Mouse (Mus musculus) right cerebral cortex, adult 18-20 months (tissue): ENCODE results near the gene Abca5.
"Not testable (repeated sequence)": the region's sequence is repeated elsewhere in the genome, so short reads cannot be mapped to it uniquely, and the experiment has no call there.

Experiments used
- DNase-seq: peaks from one replicate; pipeline ENCODE4 v3.0.0; 2022; ENCODE audit warnings: mixed read lengths

Gene Abca5

DNA sequence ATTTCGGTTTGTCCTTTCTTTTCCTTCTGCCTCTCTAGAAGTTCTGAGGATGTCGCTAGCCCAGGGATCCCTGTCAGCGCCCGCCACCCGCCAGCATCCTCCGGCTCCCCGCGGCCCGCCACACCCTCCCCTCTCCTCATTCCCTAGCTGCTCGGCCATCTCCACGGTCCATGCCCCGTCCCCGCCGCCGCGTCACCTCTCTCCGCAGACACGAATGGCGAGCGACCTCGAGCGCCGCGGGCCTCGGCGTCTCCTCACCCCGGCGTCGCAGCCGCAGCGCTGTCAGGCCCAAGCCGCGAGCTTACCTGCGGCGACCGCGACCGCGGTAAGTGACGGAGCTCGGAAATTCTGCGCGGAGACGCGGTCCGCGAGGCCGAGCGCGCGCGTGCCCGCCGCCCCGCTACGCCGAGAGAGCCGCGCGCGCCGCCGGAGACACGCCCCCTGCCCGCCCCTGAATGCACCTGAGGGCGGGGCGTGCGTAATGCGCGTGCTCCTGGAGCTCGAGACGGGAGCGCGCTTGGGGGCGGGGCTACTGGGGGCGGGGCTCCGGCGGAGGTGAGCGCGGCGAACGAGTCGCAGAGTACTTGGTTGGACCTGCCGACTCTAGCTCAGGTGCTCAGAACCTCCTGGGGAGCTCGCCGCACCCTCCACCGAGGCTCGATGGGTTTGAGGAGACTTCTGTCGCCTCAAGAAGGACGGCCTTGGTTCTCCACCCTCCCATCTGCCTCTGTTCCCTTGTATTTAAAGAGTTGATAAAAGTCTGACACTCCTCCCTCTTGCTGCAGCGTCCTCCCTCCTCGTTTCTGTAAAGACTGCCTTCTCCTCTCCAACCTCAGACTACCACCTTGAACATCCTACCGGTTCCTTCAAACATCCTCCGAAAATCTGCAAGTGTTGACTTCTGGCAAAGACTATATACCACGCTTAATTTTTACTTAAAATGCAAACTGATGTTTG is at the start of gene Abca5:
Abca5 (minus strand) TSS at position 428 of the 957 bp plus-strand sequence.
- DNase-seq, result peak; percentile 92

DNA sequence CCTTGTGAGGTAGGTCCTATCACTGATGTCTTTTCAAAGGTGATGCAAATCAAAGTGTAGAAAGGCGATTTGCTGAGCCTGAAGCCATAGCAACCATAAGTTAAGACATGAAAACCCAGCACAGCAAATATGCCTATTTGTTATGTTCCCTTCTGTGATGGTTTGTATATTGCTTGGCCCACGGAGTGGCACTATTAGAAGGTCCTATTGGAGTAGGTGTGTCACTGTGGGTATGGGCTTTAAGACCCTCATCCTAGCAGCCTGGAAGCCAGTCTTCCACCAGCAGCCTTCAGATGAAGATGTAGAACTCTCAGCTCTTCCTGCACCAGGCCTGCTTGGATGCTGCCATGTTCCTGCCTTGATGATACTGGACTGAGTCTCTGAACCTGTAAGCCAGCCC is 48.0 kb upstream of the Abca5 start:
- no peak for DNase-seq

DNA sequence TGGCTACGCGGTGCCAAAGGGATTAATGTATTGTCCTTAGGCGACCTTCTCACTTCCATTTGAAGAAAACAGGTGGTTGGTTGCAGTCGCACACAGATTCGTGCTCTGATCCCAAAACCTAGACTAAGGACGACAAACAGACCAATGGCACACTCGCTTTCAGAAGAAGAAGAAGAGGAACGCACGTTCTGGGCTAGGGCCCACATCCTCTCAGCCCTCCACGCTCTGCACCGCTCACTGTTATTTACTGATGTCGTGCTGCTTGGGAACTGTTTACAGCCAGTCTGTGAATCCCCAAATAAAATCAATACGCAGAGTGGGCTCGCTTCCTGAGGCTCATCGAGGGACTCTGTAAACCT is 42.8 kb upstream of the Abca5 start:
- no peak for DNase-seq

GRCm38 (mm10) chr11:110379661-110380309 is 42.3 kb upstream of the Abca5 start:
- peak; percentile 44 for DNase-seq

DNA sequence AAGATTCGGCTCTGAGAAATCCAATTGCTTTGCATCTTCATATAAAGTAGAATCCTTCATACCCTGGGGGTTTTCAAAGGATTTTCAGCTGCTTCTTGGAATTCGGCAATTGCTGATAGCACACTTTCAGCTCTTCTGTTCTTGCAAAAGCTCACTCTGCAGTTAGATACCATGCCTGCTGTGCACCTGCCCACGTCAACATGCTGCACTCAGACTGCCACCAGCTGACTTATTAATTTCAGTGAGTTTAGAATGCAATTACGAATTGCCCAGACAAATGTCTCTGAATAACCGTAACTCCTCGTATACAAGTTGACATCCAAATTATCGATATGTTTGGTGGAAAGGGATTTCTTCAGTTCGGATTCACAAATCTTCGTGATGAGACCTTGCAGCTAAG is 36.5 kb upstream of the Abca5 start:
- DNase-seq, result peak; percentile 35

- no peak for DNase-seq
Observed at GRCm38 (mm10) chr11:110372266-110372954, 34.9 kb upstream of the Abca5 start.

DNA sequence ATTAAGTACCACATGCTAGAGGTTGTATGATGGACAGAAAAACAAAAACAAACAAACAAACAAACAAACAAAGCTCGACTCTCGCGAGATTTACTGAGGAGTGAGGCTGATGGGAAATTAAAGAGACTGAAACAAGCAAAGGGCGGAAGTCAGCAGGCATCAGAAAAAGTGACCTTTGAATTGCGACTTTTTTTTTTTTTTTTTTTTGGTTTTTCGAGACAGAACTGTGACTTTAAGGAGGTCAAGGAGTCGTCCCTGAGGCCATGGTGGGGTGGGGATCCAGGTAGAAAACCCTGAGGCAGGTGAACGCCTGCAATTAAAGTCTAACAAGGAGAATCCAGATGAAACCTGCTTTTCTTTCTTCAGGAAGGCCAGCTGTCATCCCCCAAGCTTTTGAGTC is 34.3 kb upstream of the Abca5 start:
- no peak for DNase-seq

GRCm38 (mm10) chr11:110369312-110370019 is 31.9 kb upstream of the Abca5 start:
- DNase-seq, result no peak

DNA sequence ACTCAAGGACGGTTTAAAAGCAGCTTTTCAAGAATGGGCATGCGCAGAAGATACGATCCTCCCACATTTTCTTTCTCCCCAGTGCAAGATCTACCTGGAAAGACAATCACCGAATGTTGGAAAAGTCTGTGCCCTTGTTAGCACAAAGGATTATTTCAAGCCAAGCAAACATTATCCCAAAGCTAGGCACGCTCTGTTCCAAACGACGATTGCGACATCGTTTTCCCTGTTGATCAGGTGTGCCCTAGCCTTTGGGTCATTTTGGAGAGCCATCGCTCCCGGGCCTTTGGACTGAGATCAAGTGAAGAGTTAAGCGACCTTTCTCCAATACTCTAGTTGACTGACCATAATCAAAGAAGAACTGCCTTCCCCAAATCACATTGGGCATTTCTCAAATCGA is 30.1 kb upstream of the Abca5 start:
- no peak for DNase-seq

DNA sequence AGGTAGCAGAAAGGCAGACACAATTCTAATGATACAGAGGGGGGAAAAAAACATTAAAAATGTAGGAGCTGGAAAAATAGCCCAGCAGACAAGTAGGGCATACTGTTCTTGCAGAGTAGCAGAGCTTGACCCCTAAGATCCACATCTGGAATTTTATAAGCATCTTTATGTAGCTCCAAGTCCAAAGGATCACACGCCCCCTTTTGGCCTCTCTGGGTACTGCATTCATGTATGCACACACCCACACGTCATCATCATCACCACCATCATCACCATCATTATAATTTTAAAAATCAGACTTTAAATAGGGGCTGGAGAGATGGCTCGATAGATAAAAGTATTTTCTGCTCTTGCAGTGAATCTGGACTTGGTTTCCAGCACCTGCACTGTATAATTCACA is 29.4 kb upstream of the Abca5 start:
- no peak for DNase-seq

DNA sequence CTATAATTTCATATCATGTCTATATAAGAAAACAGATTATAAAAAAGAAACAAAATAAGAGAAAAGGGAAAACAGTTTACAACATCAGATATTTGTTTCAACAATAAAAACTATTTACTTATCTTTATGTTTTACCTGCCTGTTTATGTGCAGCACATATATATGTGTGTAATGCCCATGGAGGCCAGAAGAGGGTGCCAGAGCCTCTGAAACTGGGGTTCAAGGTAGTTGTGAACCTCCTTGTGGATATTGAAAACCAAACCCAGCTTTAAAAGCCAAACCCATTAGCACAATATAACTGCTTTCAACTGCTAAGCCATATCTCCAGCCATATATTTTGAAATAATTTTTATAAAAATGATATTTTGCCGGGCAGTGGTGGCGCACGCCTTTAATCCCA is 27.5 kb upstream of the Abca5 start:
- no peak for DNase-seq

GRCm38 (mm10) chr11:110357756-110358551 is 20.4 kb upstream of the Abca5 start:
- DNase-seq, result peak; percentile 55

GRCm38 (mm10) chr11:110355131-110355530 is 17.6 kb upstream of the Abca5 start:
- not testable (repeated sequence) for DNase-seq

DNA sequence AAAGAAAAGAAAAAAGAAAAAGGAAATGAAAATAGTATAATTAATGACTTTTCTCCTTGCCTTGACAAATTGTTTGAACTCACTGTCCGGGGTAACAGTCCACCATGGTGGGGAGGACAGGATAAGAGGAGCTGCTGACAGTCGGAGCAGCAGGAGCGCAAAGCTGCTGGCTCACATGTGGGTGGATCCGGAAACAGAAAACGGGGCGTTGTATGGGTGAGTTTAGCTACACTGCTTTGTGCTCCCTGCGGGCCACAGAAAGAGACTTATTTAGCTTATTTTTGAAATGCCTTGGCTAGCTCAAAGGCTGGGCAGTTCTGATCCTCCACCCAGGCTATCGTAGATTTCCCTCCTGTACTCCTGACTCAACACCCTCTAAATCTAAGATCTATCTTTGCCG is 16.7 kb upstream of the Abca5 start:
- DNase-seq, result peak; percentile 33

GRCm38 (mm10) chr11:110348170-110348569 is 10.7 kb upstream of the Abca5 start:
- DNase-seq, result no peak

- no peak for DNase-seq
Observed at GRCm38 (mm10) chr11:110347768-110348167, 10.3 kb upstream of the Abca5 start.

- no peak for DNase-seq
Observed at GRCm38 (mm10) chr11:110336814-110337288, 665 bp downstream of the Abca5 start.

- peak; percentile 43 for DNase-seq
Observed at GRCm38 (mm10) chr11:110330093-110330492, 7.4 kb downstream of the Abca5 start.

DNA sequence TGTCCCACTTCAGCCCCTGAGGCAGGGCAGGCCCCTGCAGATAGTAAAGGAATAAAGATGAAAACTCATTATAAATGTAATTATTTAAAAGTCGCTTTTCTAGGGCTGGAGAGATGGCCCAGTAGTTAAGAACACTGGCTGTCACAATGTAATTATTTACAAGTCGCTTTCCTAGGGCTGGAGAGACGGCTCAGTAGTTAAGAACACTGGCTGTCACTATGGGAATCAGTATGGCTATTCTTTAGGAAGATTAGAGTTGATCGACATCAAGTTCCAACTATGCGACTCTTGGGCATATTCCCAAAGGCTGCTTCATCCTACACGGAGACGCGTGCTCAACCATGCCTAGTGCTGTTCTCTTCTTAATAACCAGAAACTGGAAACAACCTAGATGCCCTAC is 15.2 kb downstream of the Abca5 start:
- no peak for DNase-seq

- no peak for DNase-seq
Observed at GRCm38 (mm10) chr11:110306475-110307168, 30.9 kb downstream of the Abca5 start.

- no peak for DNase-seq
Observed at GRCm38 (mm10) chr11:110303411-110303810, 34.1 kb downstream of the Abca5 start.
